Mouse (Mus musculus) left cerebral cortex, adult 2 months (tissue): Measurements from ENCODE around the gene Areg. TPM values are rescaled to one million over a fixed set of nuclear protein-coding genes. Genes with fewer than 3 reads are reported as not detected.
A peak's percentile ranks its signal among the peaks of the same experiment; 100 is the strongest.

Experiments
- DNase-seq, 2 experiments: peaks; one replicate each; pipeline ENCODE4 v3.0.0; 2021 to 2022; ENCODE audit warnings: low spot score in 2 of 2, mixed read lengths in 1 of 2; ENCODE audit errors: extremely low spot score in 1 of 2
- H3K27ac ChIP-seq: fragments of 200-600 bp; 2 replicates; pipeline ENCODE4 v1.8.1; 2022
- H3K4me3 ChIP-seq: fragments of 200-600 bp; 2 replicates; pipeline ENCODE4 v1.8.1; 2022
- CTCF ChIP-seq: fragments of 200-600 bp; IDR thresholded peaks from 2 replicates; pipeline ENCODE4 v1.8.1; 2022; ENCODE audit warnings: antibody characterized with exemption, mild to moderate bottlenecking, moderate library complexity
- intact Hi-C: fragments of 180-260 bp; cut with DNase I; formaldehyde crosslinking; loops from one replicate; pipeline ENCODE4 v1.15.1; 2025
- total RNA-seq, 2 experiments: library from RNA; stranded (reverse); gene quantifications; 2 replicates each; pipeline ENCODE4 v1.2.3; 2021

The Areg gene
- total RNA-seq, 2 experiments from 2014 or later: 0.96 TPM; not detected in 1

- Histone ChIP-seq H3K4me3 (no peak overlapping the region), H3K27ac (no peak overlapping the region)
- intact Hi-C loops: no loop called here
- no peak for TF ChIP-seq CTCF
- DNase-seq: no peak
These were observed 15.3 kb upstream of the Areg start for GRCm38 (mm10) chr5:91124140-91124539.

- Histone ChIP-seq H3K27ac (no peak overlapping the region), H3K4me3 (no peak overlapping the region)
- DNase-seq: no peak
- no peak for TF ChIP-seq CTCF
- intact Hi-C loops: no loop called here
These were observed 12.8 kb upstream of the Areg start for GRCm38 (mm10) chr5:91126623-91127022.

- H3K4me3 ChIP-seq: no peak overlapping the region
- intact Hi-C loops: no loop called here
- no peak for DNase-seq
- no peak overlapping the region for H3K27ac ChIP-seq
- no peak for TF ChIP-seq CTCF
These were observed 4.4 kb upstream of the Areg start for GRCm38 (mm10) chr5:91134961-91135360.

GRCm38 (mm10) chr5:91138970-91139369 lies 429 bp upstream of the Areg start:
- no peak for DNase-seq
- no peak for TF ChIP-seq CTCF
- Histone ChIP-seq H3K27ac (no peak overlapping the region), H3K4me3 (peak overlapping the region; percentile 53)
- intact Hi-C loops: no loop called here

- no peak for DNase-seq
- intact Hi-C loops: no loop called here
- Histone ChIP-seq H3K27ac (no peak overlapping the region), H3K4me3 (no peak overlapping the region)
- no peak for TF ChIP-seq CTCF
These were observed 1.6 kb downstream of the Areg start for GRCm38 (mm10) chr5:91140896-91141448.

GRCm38 (mm10) chr5:91144971-91145370 lies 5.6 kb downstream of the Areg start:
- no peak for TF ChIP-seq CTCF
- intact Hi-C loops: no loop called here
- no peak overlapping the region for H3K27ac ChIP-seq
- H3K4me3 ChIP-seq: no peak overlapping the region
- DNase-seq: peak; percentile 19 to 22

- H3K4me3 ChIP-seq: no peak overlapping the region
- TF ChIP-seq CTCF: no peak
These were observed 7.6 kb downstream of the Areg start for GRCm38 (mm10) chr5:91147001-91147400.

GRCm38 (mm10) chr5:91148054-91148453 lies 8.7 kb downstream of the Areg start:
- no peak for TF ChIP-seq CTCF
- Histone ChIP-seq H3K4me3 (no peak overlapping the region), H3K27ac (no peak overlapping the region)
- no peak for DNase-seq
- intact Hi-C loops: no loop called here

More at GRCm38 (mm10) chr5:91147001-91147400, 7.6 kb downstream of the Areg start:
- H3K27ac ChIP-seq: no peak overlapping the region
- intact Hi-C loops: no loop called here
- no peak for DNase-seq

- TF ChIP-seq CTCF: no peak
- no peak for DNase-seq
- H3K4me3 ChIP-seq: no peak overlapping the region
- intact Hi-C loops: no loop called here
- no peak overlapping the region for H3K27ac ChIP-seq
These were observed 17.3 kb downstream of the Areg start for GRCm38 (mm10) chr5:91156677-91157076.

- no peak for DNase-seq
- no peak overlapping the region for H3K27ac ChIP-seq
- TF ChIP-seq CTCF: no peak
- H3K4me3 ChIP-seq: no peak overlapping the region
- intact Hi-C loops: no loop called here
These were observed 17.8 kb downstream of the Areg start for GRCm38 (mm10) chr5:91157169-91157568.

- Histone ChIP-seq H3K4me3 (no peak overlapping the region), H3K27ac (no peak overlapping the region)
- intact Hi-C loops: no loop called here
- no peak for TF ChIP-seq CTCF
- no peak for DNase-seq
These were observed 23.4 kb downstream of the Areg start for GRCm38 (mm10) chr5:91162787-91163186.

- Histone ChIP-seq H3K4me3 (no peak overlapping the region), H3K27ac (no peak overlapping the region)
- intact Hi-C loops: no loop called here
- DNase-seq: no peak
- TF ChIP-seq CTCF: no peak
These were observed 27.2 kb downstream of the Areg start for GRCm38 (mm10) chr5:91166601-91167000.

- H3K27ac ChIP-seq: no peak overlapping the region
- intact Hi-C loops: no loop called here
- DNase-seq: no peak
- H3K4me3 ChIP-seq: no peak overlapping the region
- no peak for TF ChIP-seq CTCF
These were observed 37.0 kb downstream of the Areg start for GRCm38 (mm10) chr5:91176397-91176796.
